Mouse (Mus musculus): ENCODE measurements around the gene Tssk2. TPM values are rescaled to one million over a fixed set of nuclear protein-coding genes. Genes with fewer than 3 reads are reported as not detected.
A peak's percentile ranks its signal among the peaks of the same experiment; 100 is the strongest.

Tssk2 gene
- polyA plus RNA-seq, 1 experiment from 2014 or later: not detected

GRCm38 (mm10) chr16:17879571-17879970 is 18.9 kb upstream of the Tssk2 start:
- peaks cover 18% of the 10 kb centered on the region for H3K4me1 ChIP-seq (ENCODE audit: insufficient read depth)
- no peak for ATAC-seq

GRCm38 (mm10) chr16:17882196-17882595 is 16.2 kb upstream of the Tssk2 start:
- H3K27ac ChIP-seq (ENCODE audit: low read depth): no peak overlapping the region
- no peak for ATAC-seq
- H3K4me1 ChIP-seq (ENCODE audit: insufficient read depth): peaks cover 21% of the 10 kb centered on the region
- no peaks in the 10 kb centered on the region for H3K27me3 ChIP-seq (ENCODE audit: insufficient read depth, low read length)
- no peak overlapping the region for H3K9ac ChIP-seq (replicated peaks)
- DNase-seq: no peak
- H3K9me3 ChIP-seq (ENCODE audit: low read length): no peaks in the 10 kb centered on the region
- H3K36me3 ChIP-seq (replicated peaks; ENCODE audit: insufficient read depth, low read length): peaks cover 2% of the 10 kb centered on the region
- TF ChIP-seq EP300 (IDR thresholded peaks at IDR 0.05; ENCODE audit: low read depth) (no peak), CTCF (IDR thresholded peaks at IDR 0.05; ENCODE audit: low read depth) (no peak)
- no peak overlapping the region for H3K4me2 ChIP-seq (ENCODE audit: low read depth, low read length)
- H3K4me3 ChIP-seq (ENCODE audit: low read depth, low read length): no peak overlapping the region

More at GRCm38 (mm10) chr16:17879571-17879970, 18.9 kb upstream of the Tssk2 start:
- no peaks in the 10 kb centered on the region for H3K9me3 ChIP-seq (ENCODE audit: low read length)
- TF ChIP-seq EP300 (IDR thresholded peaks at IDR 0.05; ENCODE audit: low read depth): no peak
- TF ChIP-seq CTCF (IDR thresholded peaks at IDR 0.05; ENCODE audit: low read depth): no peak
- DNase-seq: no peak
- no peaks in the 10 kb centered on the region for H3K27me3 ChIP-seq (ENCODE audit: insufficient read depth, low read length)
- H3K4me3 ChIP-seq (ENCODE audit: low read depth, low read length): no peak overlapping the region
- H3K9ac ChIP-seq (replicated peaks): no peak overlapping the region
- H3K27ac ChIP-seq (ENCODE audit: low read depth): no peak overlapping the region
- H3K36me3 ChIP-seq (replicated peaks; ENCODE audit: insufficient read depth, low read length): peaks cover 4% of the 10 kb centered on the region
- no peak overlapping the region for H3K4me2 ChIP-seq (ENCODE audit: low read depth, low read length)
- 89% methylated on average over 4 of the region's 4 CpGs for WGBS (ENCODE audit: insufficient replicate concordance)

- no peak for DNase-seq
- Histone ChIP-seq H3K9ac (replicated peaks) (no peak overlapping the region), H3K27me3 (ENCODE audit: insufficient read depth, low read length) (no peaks in the 10 kb centered on the region), H3K4me2 (ENCODE audit: low read depth, low read length) (no peak overlapping the region), H3K9me3 (ENCODE audit: low read length) (no peaks in the 10 kb centered on the region), H3K36me3 (replicated peaks; ENCODE audit: insufficient read depth, low read length) (no peaks in the 10 kb centered on the region; the same call in 1 of the 2 replicates), H3K27ac (ENCODE audit: low read depth) (0 out of 2 replicates have a peak overlapping the region, but pooled peaks have one; percentile 11), H3K4me1 (ENCODE audit: insufficient read depth) (peaks cover 21% of the 10 kb centered on the region), H3K4me3 (ENCODE audit: low read depth, low read length) (no peak overlapping the region)
- ATAC-seq: peak; percentile 49; the same call in 1 of the 2 replicates
- 76% methylated on average over 6 of the region's 6 CpGs for WGBS (ENCODE audit: insufficient replicate concordance)
- TF ChIP-seq CTCF (IDR thresholded peaks at IDR 0.05; ENCODE audit: low read depth) (no peak), EP300 (IDR thresholded peaks at IDR 0.05; ENCODE audit: low read depth) (no peak)
These were observed 14.3 kb upstream of the Tssk2 start for GRCm38 (mm10) chr16:17884116-17884515.

- H3K9ac ChIP-seq (replicated peaks): peak overlapping the region; percentile 99; the same call in 1 of the 2 replicates
- peak overlapping the region; percentile 100; the same call in 1 of the 2 replicates for H3K4me3 ChIP-seq (ENCODE audit: low read depth, low read length)
- H3K4me2 ChIP-seq (ENCODE audit: low read depth, low read length): peak overlapping the region; percentile 94
- no peak for DNase-seq
- ATAC-seq: no peak
- TF ChIP-seq EP300 (IDR thresholded peaks at IDR 0.05; ENCODE audit: low read depth): no peak
- no peak for TF ChIP-seq CTCF (IDR thresholded peaks at IDR 0.05; ENCODE audit: low read depth)
- H3K27me3 ChIP-seq (ENCODE audit: insufficient read depth, low read length): no peaks in the 10 kb centered on the region
- 80% methylated on average over 6 of the region's 6 CpGs for WGBS (ENCODE audit: insufficient replicate concordance)
- H3K27ac ChIP-seq (ENCODE audit: low read depth): 0 out of 2 replicates have a peak overlapping the region, but pooled peaks have one; percentile 98
- no peaks in the 10 kb centered on the region for H3K36me3 ChIP-seq (replicated peaks; ENCODE audit: insufficient read depth, low read length)
- peaks cover 24% of the 10 kb centered on the region for H3K4me1 ChIP-seq (ENCODE audit: insufficient read depth)
- no peaks in the 10 kb centered on the region for H3K9me3 ChIP-seq (ENCODE audit: low read length)
These were observed 8.6 kb upstream of the Tssk2 start for GRCm38 (mm10) chr16:17889689-17890341.

GRCm38 (mm10) chr16:17890342-17890727 is 8.1 kb upstream of the Tssk2 start:
- no peak for TF ChIP-seq EP300 (IDR thresholded peaks at IDR 0.05; ENCODE audit: low read depth)
- H3K4me3 ChIP-seq (ENCODE audit: low read depth, low read length): peak overlapping the region; percentile 100
- no peaks in the 10 kb centered on the region for H3K36me3 ChIP-seq (replicated peaks; ENCODE audit: insufficient read depth, low read length)
- peak overlapping the region; percentile 99 for H3K9ac ChIP-seq (replicated peaks)
- peak overlapping the region; percentile 94 for H3K4me2 ChIP-seq (ENCODE audit: low read depth, low read length)
- peaks cover 24% of the 10 kb centered on the region for H3K4me1 ChIP-seq (ENCODE audit: insufficient read depth)
- no peaks in the 10 kb centered on the region for H3K9me3 ChIP-seq (ENCODE audit: low read length)
- no peak for ATAC-seq
- no peak for DNase-seq
- H3K27me3 ChIP-seq (ENCODE audit: insufficient read depth, low read length): no peaks in the 10 kb centered on the region
- H3K27ac ChIP-seq (ENCODE audit: low read depth): peak overlapping the region; percentile 98; the same call in 1 of the 2 replicates
- 56% methylated on average over 2 of the region's 2 CpGs for WGBS (ENCODE audit: insufficient replicate concordance)

GRCm38 (mm10) chr16:17890917-17891566 is 7.4 kb upstream of the Tssk2 start:
- H3K4me3 ChIP-seq (ENCODE audit: low read depth, low read length): peak overlapping the region; percentile 100
- peak overlapping the region; percentile 99 for H3K9ac ChIP-seq (replicated peaks)
- no peaks in the 10 kb centered on the region for H3K27me3 ChIP-seq (ENCODE audit: insufficient read depth, low read length)
- peak overlapping the region; percentile 94 for H3K4me2 ChIP-seq (ENCODE audit: low read depth, low read length)
- WGBS (ENCODE audit: insufficient replicate concordance): 0% methylated on average over 40 of the region's 44 CpGs
- H3K4me1 ChIP-seq (ENCODE audit: insufficient read depth): peaks cover 24% of the 10 kb centered on the region
- TF ChIP-seq EP300 (IDR thresholded peaks at IDR 0.05; ENCODE audit: low read depth) (0 out of 2 replicates have a peak, but pooled peaks have one; percentile 13), CTCF (IDR thresholded peaks at IDR 0.05; ENCODE audit: low read depth) (no peak)
- H3K36me3 ChIP-seq (replicated peaks; ENCODE audit: insufficient read depth, low read length): no peaks in the 10 kb centered on the region
- ATAC-seq: peak; percentile 60
- no peaks in the 10 kb centered on the region for H3K9me3 ChIP-seq (ENCODE audit: low read length)
- DNase-seq: peak; percentile 87
- H3K27ac ChIP-seq (ENCODE audit: low read depth): peak overlapping the region; percentile 98

Measured in liver, postnatal 0 days (tissue).